Mouse (Mus musculus) fat pad, adult 2 months (tissue): ENCODE results near the gene Ndrg4.

Experiments used
- DNase-seq: peaks from one replicate; pipeline ENCODE4 v3.0.0-alpha.2; 2011; ENCODE audit warnings: low read depth, low spot score; ENCODE audit errors: extremely low read depth

Ndrg4 gene

GRCm38 (mm10) chr8:95715676-95716531 is 39.1 kb downstream of the Ndrg4 start, which contains the start of gene Setd6:
Gene Setd6 (plus strand): TSS chr8:95715881.
- peak; percentile 13 for DNase-seq

GRCm38 (mm10) chr8:95716546-95717335 is 40.0 kb downstream of the Ndrg4 start:
- no peak for DNase-seq

GRCm38 (mm10) chr8:95727625-95728024 is 50.8 kb downstream of the Ndrg4 start:
- no peak for DNase-seq

- DNase-seq: no peak
Measured at GRCm38 (mm10) chr8:95738596-95738995, 61.8 kb downstream of the Ndrg4 start.

- DNase-seq: no peak
Measured at GRCm38 (mm10) chr8:95741732-95742131, 65.0 kb downstream of the Ndrg4 start.

GRCm38 (mm10) chr8:95748028-95748427 is 71.2 kb downstream of the Ndrg4 start:
- no peak for DNase-seq

- no peak for DNase-seq
Measured at GRCm38 (mm10) chr8:95751924-95752323, 75.1 kb downstream of the Ndrg4 start.

- no peak for DNase-seq
Measured at GRCm38 (mm10) chr8:95760323-95760722, 83.5 kb downstream of the Ndrg4 start.

GRCm38 (mm10) chr8:95764133-95764532 is 87.4 kb downstream of the Ndrg4 start:
- DNase-seq: no peak
